Mouse (Mus musculus) forebrain, embryonic 13.5 days (tissue): ENCODE measurements at regions not wholly inside any gene's neighbourhood (a gene's known extent, or its start where the extent isn't known, plus 50 kb on each side); places are given as distances from the start of the nearest gene placed in this dataset.
A peak's percentile ranks its signal among the peaks of the same experiment; 100 is the strongest.

Experiments used
- ATAC-seq: fragments of 200-750 bp; cut with Nextera tagmentation; 2 replicates; pipeline ENCODE4 v1.8.0; 2017
- H3K27ac ChIP-seq: fragments of 300-500 bp; sonication (generic); 2 replicates; pipeline ENCODE4 v1.5.1; 2015; ENCODE audit warnings: inconsistent platforms, mild to moderate bottlenecking, moderate library complexity
- H3K27me3 ChIP-seq: fragments of 300-500 bp; sonication (generic); 2 replicates; pipeline ENCODE4 v1.6.1; 2015; ENCODE audit warnings: mild to moderate bottlenecking, inconsistent platforms
- H3K36me3 ChIP-seq: fragments of 300-500 bp; sonication (generic); 2 replicates; pipeline ENCODE4 v1.6.1; 2015; ENCODE audit warnings: mild to moderate bottlenecking, inconsistent platforms; ENCODE audit not compliant: poor library complexity, severe bottlenecking
- H3K4me1 ChIP-seq: fragments of 300-500 bp; sonication (generic); 2 replicates; pipeline ENCODE4 v1.6.1; 2015; ENCODE audit warnings: inconsistent platforms
- H3K4me2 ChIP-seq: fragments of 300-500 bp; sonication (generic); 2 replicates; pipeline ENCODE4 v1.6.1; 2015; ENCODE audit warnings: inconsistent platforms, mild to moderate bottlenecking, moderate library complexity
- H3K4me3 ChIP-seq: fragments of 300-500 bp; sonication (generic); 2 replicates; pipeline ENCODE4 v1.5.1; 2015; ENCODE audit warnings: mild to moderate bottlenecking, inconsistent platforms
- H3K9ac ChIP-seq: fragments of 300-500 bp; sonication (generic); 2 replicates; pipeline ENCODE4 v1.6.1; 2015; ENCODE audit warnings: mild to moderate bottlenecking, inconsistent platforms
- H3K9me3 ChIP-seq: fragments of 300-500 bp; sonication (generic); replicated peaks from 2 replicates; pipeline ENCODE4 v1.6.1; 2016; ENCODE audit warnings: inconsistent platforms
- WGBS: fragments of 180-500 bp; shearing (Covaris S2); methylation state at CpG from one replicate; pipeline ENCODE4 v1.1.7; 2015; 5-methylcytosine and 5-hydroxymethylcytosine counted together

- H3K36me3 ChIP-seq, result no peaks in the 10 kb centered on the region
- H3K9ac ChIP-seq, result no peak overlapping the region
- H3K4me2 ChIP-seq, result no peak overlapping the region
- no peaks in the 10 kb centered on the region for H3K27me3 ChIP-seq
- ATAC-seq, result no peak
- no peak overlapping the region for H3K4me3 ChIP-seq
- peaks cover 14% of the 10 kb centered on the region for H3K4me1 ChIP-seq
- no peak overlapping the region for H3K27ac ChIP-seq
- 90% methylated on average over 11 of the region's 11 CpGs for WGBS
- H3K9me3 ChIP-seq, result no peaks in the 10 kb centered on the region
Measured at GRCm38 (mm10) chr5:96938718-96939117, 58.8 kb upstream of the Bmp2k start.

- Histone ChIP-seq H3K27me3 (no peaks in the 10 kb centered on the region), H3K9ac (no peak overlapping the region), H3K4me3 (no peak overlapping the region), H3K27ac (no peak overlapping the region), H3K4me1 (peaks cover 14% of the 10 kb centered on the region), H3K4me2 (no peak overlapping the region), H3K36me3 (no peaks in the 10 kb centered on the region), H3K9me3 (no peaks in the 10 kb centered on the region)
- 77% methylated on average over 1 of the region's 1 CpGs for WGBS
- no peak for ATAC-seq
Measured at GRCm38 (mm10) chr5:96939273-96939672, 58.2 kb upstream of the Bmp2k start.

GRCm38 (mm10) chr5:96940170-96941086, 57.1 kb upstream of the Bmp2k start:
- no peak overlapping the region for H3K4me3 ChIP-seq
- no peak overlapping the region for H3K4me2 ChIP-seq
- H3K36me3 ChIP-seq, result no peaks in the 10 kb centered on the region
- no peaks in the 10 kb centered on the region for H3K9me3 ChIP-seq
- ATAC-seq, result no peak
- peak overlapping the region; percentile 45; the same call in 1 of the 2 replicates for H3K27ac ChIP-seq
- WGBS, result 82% methylated on average over 12 of the region's 12 CpGs
- no peaks in the 10 kb centered on the region for H3K27me3 ChIP-seq
- H3K4me1 ChIP-seq, result peaks cover 14% of the 10 kb centered on the region
- no peak overlapping the region for H3K9ac ChIP-seq

- Histone ChIP-seq H3K27ac (peak overlapping the region; percentile 45; the same call in 1 of the 2 replicates), H3K9me3 (no peaks in the 10 kb centered on the region), H3K4me3 (no peak overlapping the region), H3K27me3 (no peaks in the 10 kb centered on the region), H3K4me2 (no peak overlapping the region), H3K4me1 (peaks cover 14% of the 10 kb centered on the region), H3K9ac (no peak overlapping the region), H3K36me3 (no peaks in the 10 kb centered on the region)
- peak; percentile 58; the same call in 1 of the 2 replicates for ATAC-seq
- 47% methylated on average over 7 of the region's 7 CpGs for WGBS
Measured at GRCm38 (mm10) chr5:96941087-96941468, 56.4 kb upstream of the Bmp2k start.

- no peaks in the 10 kb centered on the region for H3K27me3 ChIP-seq
- no peak overlapping the region for H3K4me2 ChIP-seq
- H3K36me3 ChIP-seq, result no peaks in the 10 kb centered on the region
- H3K27ac ChIP-seq, result peak overlapping the region; percentile 45; the same call in 1 of the 2 replicates
- no peaks in the 10 kb centered on the region for H3K9me3 ChIP-seq
- H3K9ac ChIP-seq, result no peak overlapping the region
- peak; percentile 69; the same call in 1 of the 2 replicates for ATAC-seq
- H3K4me3 ChIP-seq, result no peak overlapping the region
- WGBS, result 80% methylated on average over 2 of the region's 2 CpGs
- H3K4me1 ChIP-seq, result peaks cover 14% of the 10 kb centered on the region
Measured at GRCm38 (mm10) chr5:96941518-96941917, 56.0 kb upstream of the Bmp2k start.
